Mouse (Mus musculus) lung, postnatal 0 days (tissue): ENCODE data around the gene Pnpt1.

ENCODE experiments used
- CTCF ChIP-seq: IDR thresholded peaks from 2 replicates; pipeline ENCODE4 v1.5.1; 2016; ENCODE audit warnings: antibody characterized with exemption, mild to moderate bottlenecking
- EP300 ChIP-seq: IDR thresholded peaks from 2 replicates; pipeline ENCODE4 v1.6.1; 2016; ENCODE audit warnings: antibody characterized with exemption, mild to moderate bottlenecking, control low read depth

GRCm38 (mm10) chr11:29098926-29099325 is 31.6 kb upstream of the Pnpt1 start:
- TF ChIP-seq CTCF (no peak), EP300 (no peak)
